Mouse (Mus musculus): ENCODE measurements around the gene Rpl19.

The Rpl19 gene

GRCm38 (mm10) chr11:98024516-98024915, 2.0 kb upstream of the Rpl19 start:
- no peak for DNase-seq

- DNase-seq = no peak
Measured at GRCm38 (mm10) chr11:98026248-98026569, 301 bp upstream of the Rpl19 start.

- DNase-seq = no peak
Measured at GRCm38 (mm10) chr11:98027297-98027688, 783 bp downstream of the Rpl19 start.

- no peak for DNase-seq
Measured at GRCm38 (mm10) chr11:98027785-98028184, 1.3 kb downstream of the Rpl19 start.

- DNase-seq = no peak
Measured at GRCm38 (mm10) chr11:98030701-98031442, 4.4 kb downstream of the Rpl19 start.

GRCm38 (mm10) chr11:98031443-98031770, 4.9 kb downstream of the Rpl19 start:
- peak; percentile 92 for DNase-seq

GRCm38 (mm10) chr11:98034061-98034460, 7.6 kb downstream of the Rpl19 start:
- DNase-seq = no peak

GRCm38 (mm10) chr11:98034840-98035239, 8.3 kb downstream of the Rpl19 start:
- DNase-seq = peak; percentile 51

- peak; percentile 58 for DNase-seq
Measured at GRCm38 (mm10) chr11:98035977-98036377, 9.5 kb downstream of the Rpl19 start.

- DNase-seq = no peak
Measured at GRCm38 (mm10) chr11:98037871-98038270, 11.4 kb downstream of the Rpl19 start.

GRCm38 (mm10) chr11:98040975-98041374, 14.5 kb downstream of the Rpl19 start:
- DNase-seq = no peak

GRCm38 (mm10) chr11:98042741-98043140, 16.2 kb downstream of the Rpl19 start:
- DNase-seq = no peak

GRCm38 (mm10) chr11:98044074-98044473, 17.6 kb downstream of the Rpl19 start:
- DNase-seq = no peak

- DNase-seq = no peak
Measured at GRCm38 (mm10) chr11:98045596-98045995, 19.1 kb downstream of the Rpl19 start.

GRCm38 (mm10) chr11:98046466-98046865, 20.0 kb downstream of the Rpl19 start:
- DNase-seq = no peak

GRCm38 (mm10) chr11:98047745-98048144, 21.2 kb downstream of the Rpl19 start:
- DNase-seq = peak; percentile 68

GRCm38 (mm10) chr11:98049672-98050519, 23.4 kb downstream of the Rpl19 start:
- no peak for DNase-seq

- no peak for DNase-seq
Measured at GRCm38 (mm10) chr11:98050520-98050815, 24.0 kb downstream of the Rpl19 start.

- DNase-seq = no peak
Measured at GRCm38 (mm10) chr11:98050940-98051339, 24.4 kb downstream of the Rpl19 start.

- DNase-seq = no peak
Measured at GRCm38 (mm10) chr11:98051611-98052128, 25.2 kb downstream of the Rpl19 start.

GRCm38 (mm10) chr11:98052129-98052988, 25.8 kb downstream of the Rpl19 start:
- DNase-seq = peak; percentile 34

- peak; percentile 61 for DNase-seq
Measured at GRCm38 (mm10) chr11:98052989-98053834, 26.7 kb downstream of the Rpl19 start, which contains the start of gene Stac2. Stac2 (minus strand) TSS chr11:98053462.
